Mouse (Mus musculus) midbrain, embryonic 14.5 days (tissue): ENCODE data around the gene Gabbr2. TPM values are rescaled to one million over a fixed set of nuclear protein-coding genes. Genes with fewer than 3 reads are reported as not detected.

Source experiments
- ATAC-seq: fragments of 200-750 bp; cut with Nextera tagmentation; 2 replicates; pipeline ENCODE4 v1.8.0; 2017; ENCODE audit warnings: moderate number of reproducible peaks, moderate library complexity; ENCODE audit not compliant: low FRiP score, low TSS enrichment
- DNase-seq: peaks from one replicate; pipeline ENCODE4 v3.0.0-alpha.2; 2015
- H3K27ac ChIP-seq: fragments of 300-500 bp; sonication (generic); replicated peaks from 2 replicates; pipeline ENCODE4 v1.5.1; 2014; ENCODE audit warnings: mild to moderate bottlenecking, low read depth, low read length, moderate library complexity
- H3K27me3 ChIP-seq: fragments of 300-500 bp; sonication (generic); 2 replicates; pipeline ENCODE4 v1.6.1; 2014; ENCODE audit warnings: low read length, control low read depth, mixed read lengths; ENCODE audit not compliant: control insufficient read depth, insufficient read depth
- H3K36me3 ChIP-seq: fragments of 300-500 bp; sonication (generic); 2 replicates; pipeline ENCODE4 v1.6.1; 2014; ENCODE audit warnings: low read length, control low read depth; ENCODE audit not compliant: control insufficient read depth, insufficient read depth
- H3K4me1 ChIP-seq: fragments of 300-500 bp; sonication (generic); 2 replicates; pipeline ENCODE4 v1.6.1; 2014; ENCODE audit warnings: mild to moderate bottlenecking, antibody characterized with exemption, low read length, control low read depth; ENCODE audit not compliant: control insufficient read depth, insufficient read depth
- H3K4me2 ChIP-seq: fragments of 300-500 bp; sonication (generic); 2 replicates; pipeline ENCODE4 v1.6.1; 2014; ENCODE audit warnings: mild to moderate bottlenecking, low read length, moderate library complexity
- H3K4me3 ChIP-seq: fragments of 300-500 bp; sonication (generic); replicated peaks from 2 replicates; pipeline ENCODE4 v1.5.1; 2014; ENCODE audit warnings: low read depth, low read length
- H3K9ac ChIP-seq: fragments of 300-500 bp; sonication (generic); replicated peaks from 2 replicates; pipeline ENCODE4 v1.6.1; 2014; ENCODE audit warnings: mild to moderate bottlenecking, low read length, moderate library complexity
- H3K9me3 ChIP-seq: fragments of 300-500 bp; sonication (generic); 2 replicates; pipeline ENCODE4 v1.6.1; 2016; ENCODE audit warnings: low read length, control low read depth, mixed read lengths; ENCODE audit not compliant: control insufficient read depth
- WGBS: fragments of 180-500 bp; shearing (Covaris S2); extraction: QIAGEN DNeasy Blood & Tissue Kit; methylation state at CpG from one replicate; pipeline ENCODE4 v1.1.7; 2014; 5-methylcytosine and 5-hydroxymethylcytosine counted together
- polyA plus RNA-seq: library from polyadenylated mRNA; unstranded; fragments of >200 nt; fragmentation: Nextera tagmentation; extraction: Ambion mirVana; gene quantifications from 2 replicates; pipeline ENCODE4 v1.2.1, GENCODE M21; 2014

The Gabbr2 gene
- polyA plus RNA-seq, 1 experiment from 2014 or later: 8.6 TPM

DNA sequence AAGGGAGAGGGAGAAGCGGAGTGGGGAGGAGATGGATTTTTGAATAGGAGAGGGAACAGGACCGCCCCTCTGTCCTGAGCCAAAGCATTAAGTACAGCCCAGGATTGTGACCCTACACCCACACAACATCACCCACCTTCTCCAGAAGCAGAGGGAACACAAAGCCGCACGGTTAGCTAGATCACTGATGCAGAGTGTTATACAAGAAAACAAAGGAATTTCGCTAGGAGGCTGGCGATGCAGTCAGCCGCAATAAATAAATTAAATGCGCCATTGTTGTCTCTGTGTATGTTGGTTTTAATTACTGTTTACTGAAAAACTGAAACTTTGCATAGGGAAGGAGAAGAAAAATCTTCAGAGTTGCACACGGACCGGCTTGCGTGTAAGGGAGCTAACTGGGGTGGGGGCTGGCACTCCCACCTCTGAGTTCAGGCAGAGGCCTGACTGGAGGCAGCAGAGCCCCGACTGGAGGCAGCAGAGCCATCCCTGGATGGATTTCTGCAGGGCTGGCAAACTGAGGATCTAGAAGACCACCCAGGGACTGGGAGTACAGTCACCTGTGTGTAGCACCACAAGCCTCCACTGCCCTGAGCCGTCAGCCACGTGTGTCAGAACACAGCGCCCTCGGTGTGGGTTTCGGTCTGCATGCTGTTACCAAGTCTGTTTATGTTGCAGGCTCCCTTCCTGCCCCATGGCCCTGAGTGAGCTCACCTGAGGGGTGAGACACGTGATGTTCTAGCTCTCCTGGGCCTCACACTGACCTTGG is 93.9 kb downstream of the Gabbr2 start:
- Histone ChIP-seq H3K9me3 (no peaks in the 10 kb centered on the region), H3K9ac (no peak overlapping the region), H3K4me2 (no peak overlapping the region), H3K36me3 (no peaks in the 10 kb centered on the region), H3K4me3 (no peak overlapping the region), H3K4me1 (peaks cover 6% of the 10 kb centered on the region; the same call in 1 of the 2 replicates), H3K27me3 (no peaks in the 10 kb centered on the region), H3K27ac (no peak overlapping the region)
- no peak for DNase-seq
- WGBS: 65% methylated on average over 18 of the region's 18 CpGs
- ATAC-seq: no peak

DNA sequence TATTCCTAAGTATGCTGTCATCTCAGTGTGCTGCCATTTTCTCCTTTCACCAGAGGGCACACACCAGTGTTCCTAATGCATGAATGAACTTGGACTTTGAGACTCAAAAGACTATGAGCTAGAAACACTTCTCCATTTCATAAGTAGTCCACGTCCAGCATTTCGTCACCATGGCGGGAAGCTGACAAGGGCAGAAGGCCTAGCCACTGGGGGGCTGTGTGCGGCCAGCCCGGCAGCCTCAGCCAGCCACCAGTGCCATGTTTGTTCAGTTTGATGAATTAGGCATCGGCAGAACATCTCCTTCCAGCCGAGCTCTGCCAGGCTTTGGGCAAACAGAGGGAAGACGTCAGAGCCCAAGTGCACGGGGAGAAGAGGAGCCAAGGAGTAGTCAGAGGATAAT is 97.5 kb downstream of the Gabbr2 start:
- no peak for ATAC-seq
- 84% methylated on average over 9 of the region's 9 CpGs for WGBS
- no peak overlapping the region for H3K4me2 ChIP-seq
- H3K4me3 ChIP-seq: no peak overlapping the region
- H3K4me1 ChIP-seq: 0 out of 2 replicates have a peak, but pooled peaks cover 2% of the 10 kb centered on the region
- no peaks in the 10 kb centered on the region for H3K27me3 ChIP-seq
- no peak for DNase-seq
- H3K9ac ChIP-seq: no peak overlapping the region
- no peaks in the 10 kb centered on the region for H3K9me3 ChIP-seq
- H3K36me3 ChIP-seq: no peaks in the 10 kb centered on the region
- H3K27ac ChIP-seq: no peak overlapping the region

DNA sequence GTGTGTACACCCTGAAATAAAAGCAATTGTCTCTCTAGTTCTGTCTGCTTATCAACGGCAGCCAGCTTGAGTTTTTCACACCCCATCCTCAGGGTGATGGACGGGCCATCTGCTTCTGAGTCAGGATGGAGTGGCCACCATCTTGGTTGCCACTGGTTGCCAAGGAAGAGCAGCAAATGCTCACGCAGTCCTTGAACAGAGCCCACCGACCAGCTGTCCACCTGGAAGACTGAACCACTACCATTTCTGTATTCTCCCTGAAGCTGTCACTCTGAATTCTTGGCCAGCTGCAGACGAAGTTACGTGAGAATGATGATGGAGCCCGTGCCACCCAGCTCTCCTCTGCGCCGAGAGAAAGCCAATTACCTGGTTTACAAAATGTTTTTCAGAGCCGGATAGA is 102.5 kb downstream of the Gabbr2 start:
- peaks cover 5% of the 10 kb centered on the region; the same call in 1 of the 2 replicates for H3K4me1 ChIP-seq
- no peak overlapping the region for H3K27ac ChIP-seq
- DNase-seq (no peak), ATAC-seq (no peak)
- WGBS: 82% methylated on average over 10 of the region's 10 CpGs
- H3K9me3 ChIP-seq: no peaks in the 10 kb centered on the region
- no peak overlapping the region for H3K9ac ChIP-seq
- no peak overlapping the region for H3K4me3 ChIP-seq
- no peaks in the 10 kb centered on the region for H3K27me3 ChIP-seq
- no peaks in the 10 kb centered on the region for H3K36me3 ChIP-seq
- H3K4me2 ChIP-seq: no peak overlapping the region

DNA sequence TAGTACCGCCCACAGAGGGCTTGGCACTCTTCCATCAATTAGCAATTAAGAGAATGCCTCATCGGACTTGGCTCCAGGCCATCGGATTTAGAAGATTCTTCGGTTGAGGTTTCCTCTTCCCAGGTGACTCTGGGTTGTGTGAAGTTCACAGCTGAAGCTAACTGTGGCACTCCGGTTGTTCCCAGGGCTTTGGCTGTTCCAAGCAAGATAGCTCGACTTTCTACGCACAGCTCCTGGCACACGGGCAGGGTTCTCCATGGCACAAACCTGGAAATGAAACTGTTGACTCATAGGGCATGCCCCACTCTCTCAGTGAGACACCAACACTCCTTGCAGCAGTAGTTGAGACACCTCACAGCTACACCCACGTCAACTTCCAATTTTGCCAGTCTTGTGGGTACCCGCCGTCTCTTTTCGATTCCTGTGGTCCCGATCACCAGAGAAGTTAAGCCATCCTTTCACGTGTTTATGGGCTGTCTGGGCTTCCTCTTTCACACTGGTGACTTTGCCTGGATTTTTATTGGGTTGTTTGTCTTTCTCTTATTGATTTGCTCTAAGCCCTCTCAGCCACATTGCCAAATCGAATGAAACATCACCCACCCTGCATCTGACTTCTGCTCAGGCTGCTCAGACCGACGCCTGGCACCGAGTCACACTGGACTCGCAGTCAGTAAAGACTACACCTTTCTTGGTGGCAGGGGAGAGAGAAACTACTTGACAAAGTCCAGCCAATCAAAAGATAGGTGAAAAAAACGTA is 105.9 kb downstream of the Gabbr2 start:
- Histone ChIP-seq H3K4me1 (peaks cover 6% of the 10 kb centered on the region; the same call in 1 of the 2 replicates), H3K4me3 (no peak overlapping the region), H3K4me2 (no peak overlapping the region), H3K27ac (no peak overlapping the region), H3K27me3 (no peaks in the 10 kb centered on the region), H3K9me3 (no peaks in the 10 kb centered on the region), H3K9ac (no peak overlapping the region), H3K36me3 (no peaks in the 10 kb centered on the region)
- 90% methylated on average over 20 of the region's 20 CpGs for WGBS
- ATAC-seq (no peak), DNase-seq (no peak)

DNA sequence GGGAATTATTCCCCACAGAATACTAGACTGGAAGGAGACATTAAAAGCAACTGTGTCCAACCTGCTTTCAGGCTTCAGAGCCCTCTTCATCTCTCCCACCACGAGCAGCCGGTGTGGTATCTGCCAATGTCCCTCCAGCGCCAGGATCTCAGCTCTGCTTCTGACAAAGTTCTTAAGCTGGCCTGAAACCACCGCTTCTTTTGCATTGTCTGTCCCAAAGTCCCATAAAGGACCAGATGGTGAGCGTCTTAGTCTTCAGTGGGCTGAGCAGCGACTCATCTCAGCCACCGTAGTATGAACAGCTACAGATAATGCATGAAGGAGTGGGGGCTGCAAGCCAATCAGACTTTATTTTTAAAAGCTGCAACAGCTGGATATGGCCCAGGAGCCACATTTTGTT is 107.5 kb downstream of the Gabbr2 start:
- WGBS: 41% methylated on average over 7 of the region's 7 CpGs
- no peaks in the 10 kb centered on the region for H3K36me3 ChIP-seq
- DNase-seq (peak; percentile 51), ATAC-seq (no peak)
- no peak overlapping the region for H3K4me3 ChIP-seq
- peak overlapping the region; percentile 6; the same call in 1 of the 2 replicates for H3K27ac ChIP-seq
- H3K4me2 ChIP-seq: no peak overlapping the region
- H3K4me1 ChIP-seq: peaks cover 6% of the 10 kb centered on the region; the same call in 1 of the 2 replicates
- H3K9ac ChIP-seq: no peak overlapping the region
- no peaks in the 10 kb centered on the region for H3K9me3 ChIP-seq
- H3K27me3 ChIP-seq: no peaks in the 10 kb centered on the region

DNA sequence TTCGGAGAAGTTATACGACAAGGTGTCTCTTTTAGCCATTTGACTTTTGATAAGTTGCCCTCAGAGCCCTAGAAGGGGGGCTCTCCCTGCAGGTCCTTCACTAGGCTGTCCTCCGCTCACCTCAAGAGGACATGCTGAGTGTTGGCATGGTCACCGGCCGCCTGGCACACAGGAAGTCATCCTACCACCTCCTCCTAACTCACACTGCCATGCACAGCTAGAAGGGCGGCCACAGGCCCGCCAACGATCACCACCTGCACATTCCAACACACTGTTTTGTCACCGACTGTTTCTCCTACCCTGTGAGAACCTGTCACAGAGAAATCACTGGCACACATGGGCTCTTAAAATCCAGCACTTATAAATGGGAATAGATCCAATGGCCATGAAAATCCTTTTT is 108.1 kb downstream of the Gabbr2 start:
- no peaks in the 10 kb centered on the region for H3K36me3 ChIP-seq
- no peak overlapping the region for H3K4me3 ChIP-seq
- no peaks in the 10 kb centered on the region for H3K27me3 ChIP-seq
- peaks cover 6% of the 10 kb centered on the region; the same call in 1 of the 2 replicates for H3K4me1 ChIP-seq
- H3K4me2 ChIP-seq: no peak overlapping the region
- H3K27ac ChIP-seq: no peak overlapping the region
- WGBS: 73% methylated on average over 9 of the region's 9 CpGs
- H3K9me3 ChIP-seq: no peaks in the 10 kb centered on the region
- no peak overlapping the region for H3K9ac ChIP-seq
- ATAC-seq (no peak), DNase-seq (no peak)

DNA sequence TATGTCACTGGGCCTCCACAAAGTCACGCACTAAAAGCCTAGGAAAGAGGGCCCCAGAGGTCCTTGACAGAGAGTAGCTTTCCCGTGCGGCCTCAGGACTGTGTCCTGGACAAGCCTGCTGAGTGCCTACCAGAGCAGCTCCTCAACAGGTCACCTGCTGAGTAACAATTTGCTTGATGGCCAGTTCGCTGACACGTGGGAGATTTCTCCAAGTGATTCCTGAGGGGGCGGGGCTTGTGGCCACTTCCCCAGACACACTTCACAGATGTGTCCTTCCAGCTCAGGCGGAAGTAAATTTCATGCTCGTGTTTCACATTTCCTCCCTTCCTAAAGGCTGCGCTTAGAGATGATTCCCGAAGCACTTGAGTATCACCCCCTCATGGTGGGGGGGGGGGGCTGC is 108.6 kb downstream of the Gabbr2 start:
- DNase-seq (no peak), ATAC-seq (no peak)
- Histone ChIP-seq H3K9ac (no peak overlapping the region), H3K36me3 (no peaks in the 10 kb centered on the region), H3K4me3 (no peak overlapping the region), H3K27me3 (no peaks in the 10 kb centered on the region), H3K9me3 (no peaks in the 10 kb centered on the region), H3K27ac (no peak overlapping the region), H3K4me1 (peaks cover 6% of the 10 kb centered on the region; the same call in 1 of the 2 replicates), H3K4me2 (no peak overlapping the region)
- WGBS: 57% methylated on average over 10 of the region's 10 CpGs

DNA sequence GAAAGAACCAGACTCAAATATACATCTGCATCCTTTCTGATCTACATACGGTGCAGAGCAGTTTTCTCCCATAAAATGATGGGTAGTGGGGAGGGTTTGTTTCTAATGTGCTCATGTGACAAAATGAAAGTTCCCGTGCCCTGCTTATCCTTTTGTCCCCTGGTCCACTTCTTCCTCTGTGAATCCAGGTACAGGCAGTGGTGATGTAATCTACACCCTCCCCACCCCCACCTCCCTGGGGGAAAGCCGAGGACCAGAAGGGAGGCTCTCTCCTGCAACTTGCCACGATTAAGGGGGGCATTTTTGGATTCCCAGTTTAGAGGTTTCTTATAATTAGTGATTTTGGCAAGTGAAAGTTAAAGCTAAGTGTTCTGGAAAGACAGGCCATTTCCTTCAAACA is 110.4 kb downstream of the Gabbr2 start:
- ATAC-seq (no peak), DNase-seq (no peak)
- Histone ChIP-seq H3K27ac (no peak overlapping the region), H3K36me3 (no peaks in the 10 kb centered on the region), H3K4me2 (no peak overlapping the region), H3K4me3 (no peak overlapping the region), H3K9me3 (no peaks in the 10 kb centered on the region), H3K4me1 (peaks cover 6% of the 10 kb centered on the region; the same call in 1 of the 2 replicates), H3K9ac (no peak overlapping the region), H3K27me3 (no peaks in the 10 kb centered on the region)
- WGBS: 55% methylated on average over 4 of the region's 4 CpGs
